Mouse (Mus musculus) thymus, postnatal 14 days (tissue): ENCODE measurements around the gene Aurkb.
"Not testable (repeated sequence)": the region's sequence is repeated elsewhere in the genome, so short reads cannot be mapped to it uniquely, and the experiment has no call there.

ENCODE experiments used
- DNase-seq: peaks from one replicate; pipeline ENCODE4 v3.0.0; 2021

The Aurkb gene

GRCm38 (mm10) chr11:69045531-69046394, at the start of gene Aurkb:
Gene Aurkb (plus strand): TSS chr11:69045647.
- DNase-seq = peak; percentile 90

GRCm38 (mm10) chr11:68997080-68997479, 48.4 kb upstream of the Aurkb start:
- no peak for DNase-seq

- DNase-seq = not testable (repeated sequence)
Measured at GRCm38 (mm10) chr11:69002782-69003181, 42.7 kb upstream of the Aurkb start.

GRCm38 (mm10) chr11:69003592-69003991, 41.9 kb upstream of the Aurkb start:
- DNase-seq = no peak

- no peak for DNase-seq
Measured at GRCm38 (mm10) chr11:69005193-69005592, 40.3 kb upstream of the Aurkb start.

GRCm38 (mm10) chr11:69006575-69006974, 38.9 kb upstream of the Aurkb start:
- DNase-seq = not testable (repeated sequence)

GRCm38 (mm10) chr11:69008182-69009121, 37.0 kb upstream of the Aurkb start, which contains the start of gene Pfas:
Gene Pfas (minus strand): TSS chr11:69008460.
- DNase-seq = peak; percentile 95

- no peak for DNase-seq
Measured at GRCm38 (mm10) chr11:69009508-69009907, 35.9 kb upstream of the Aurkb start.

- DNase-seq = no peak
Measured at GRCm38 (mm10) chr11:69010400-69011323, 34.8 kb upstream of the Aurkb start.

- DNase-seq = not testable (repeated sequence)
Measured at GRCm38 (mm10) chr11:69011445-69011844, 34.0 kb upstream of the Aurkb start.

- DNase-seq = peak; percentile 88
Measured at GRCm38 (mm10) chr11:69012071-69012601, 33.3 kb upstream of the Aurkb start.

- peak; percentile 92 for DNase-seq
Measured at GRCm38 (mm10) chr11:69015644-69016441, 29.6 kb upstream of the Aurkb start, which contains the start of gene Ctc1. Gene Ctc1 (plus strand): TSS chr11:69015911.

- no peak for DNase-seq
Measured at GRCm38 (mm10) chr11:69016755-69017154, 28.7 kb upstream of the Aurkb start.

GRCm38 (mm10) chr11:69020691-69021090, 24.8 kb upstream of the Aurkb start:
- no peak for DNase-seq

- no peak for DNase-seq
Measured at GRCm38 (mm10) chr11:69026562-69026961, 18.9 kb upstream of the Aurkb start.

- DNase-seq = peak; percentile 21
Measured at GRCm38 (mm10) chr11:69028805-69029204, 16.6 kb upstream of the Aurkb start.

GRCm38 (mm10) chr11:69033552-69033951, 11.9 kb upstream of the Aurkb start:
- no peak for DNase-seq

- DNase-seq = no peak
Measured at GRCm38 (mm10) chr11:69034585-69034984, 10.9 kb upstream of the Aurkb start.

- no peak for DNase-seq
Measured at GRCm38 (mm10) chr11:69035411-69035810, 10.0 kb upstream of the Aurkb start.

GRCm38 (mm10) chr11:69035849-69036248, 9.6 kb upstream of the Aurkb start:
- DNase-seq = peak; percentile 85
